Mouse (Mus musculus) lung, adult 2 months (tissue): ENCODE results near the gene Pfkfb2.

Experiments used
- CTCF ChIP-seq: fragments of 200-500 bp; IDR thresholded peaks from 2 replicates; pipeline ENCODE4 v1.5.1; 2011; ENCODE audit warnings: mild to moderate bottlenecking, low read length, control low read depth; ENCODE audit not compliant: insufficient read depth
- POLR2A ChIP-seq: fragments of 200-500 bp; IDR thresholded peaks from 2 replicates; pipeline ENCODE4 v1.6.1; 2011; ENCODE audit warnings: low read depth, mild to moderate bottlenecking, control low read depth, low read length, borderline replicate concordance; ENCODE audit errors: extremely low read depth

- TF ChIP-seq POLR2A (no peak), CTCF (no peak)
Measured at GRCm38 (mm10) chr1:130770981-130771494, 42.0 kb upstream of the Pfkfb2 start.
